Mouse (Mus musculus) olfactory bulb, adult 2 months (tissue): ENCODE measurements around the gene Galnt10.

Experiments used
- CTCF ChIP-seq: fragments of 200-500 bp; IDR thresholded peaks from 2 replicates; pipeline ENCODE4 v1.5.1; 2012; ENCODE audit warnings: low read depth, mild to moderate bottlenecking, low read length, moderate library complexity; ENCODE audit not compliant: insufficient read depth
- POLR2A ChIP-seq: fragments of 200-500 bp; IDR thresholded peaks from 2 replicates; pipeline ENCODE4 v1.6.1; 2012; ENCODE audit warnings: mild to moderate bottlenecking, low read depth, low read length, moderate library complexity; ENCODE audit not compliant: insufficient read depth

GRCm38 (mm10) chr11:57664741-57665140, 19.5 kb downstream of the Galnt10 start:
- TF ChIP-seq CTCF (no peak), POLR2A (no peak)
